Mouse (Mus musculus) E14TG2a.4 (cell line): ENCODE data around the gene Lef1.

ENCODE experiments used
- CTCF ChIP-seq: conservative IDR thresholded peaks from 2 replicates; pipeline ENCODE4 v1.5.1; 2014; ENCODE audit warnings: low read length
- NANOG ChIP-seq: IDR thresholded peaks from 2 replicates; pipeline ENCODE4 v1.6.1; 2014; ENCODE audit warnings: borderline replicate concordance, low read length, mixed read lengths
- POU5F1 ChIP-seq: IDR thresholded peaks from 2 replicates; pipeline ENCODE4 v1.6.1; 2014; ENCODE audit warnings: low read length, borderline replicate concordance

- no peak for TF ChIP-seq CTCF
- no peak for TF ChIP-seq POU5F1
- no peak for TF ChIP-seq NANOG
Measured at GRCm38 (mm10) chr3:131182158-131182557, 71.9 kb downstream of the Lef1 start.
